Mouse (Mus musculus): Measurements from ENCODE around the gene Nadk. TPM values are rescaled to one million over a fixed set of nuclear protein-coding genes. Genes with fewer than 3 reads are reported as not detected.

Nadk gene
- polyA plus RNA-seq, 1 experiment from 2014 or later = 89.0 TPM

- no peak overlapping the region for H3K4me3 ChIP-seq
- WGBS = 97% methylated on average over 9 of the region's 9 CpGs
Observed at GRCm38 (mm10) chr4:155573876-155574275, 11.7 kb downstream of the Nadk start.

GRCm38 (mm10) chr4:155574931-155575330, 12.8 kb downstream of the Nadk start:
- Histone ChIP-seq H3K4me2 (replicated peaks) (no peak overlapping the region), H3K27ac (no peak overlapping the region), H3K27me3 (no peaks in the 10 kb centered on the region), H3K4me1 (no peaks in the 10 kb centered on the region), H3K4me3 (no peak overlapping the region), H3K9ac (no peak overlapping the region), H3K9me3 (replicated peaks) (no peaks in the 10 kb centered on the region), H3K36me3 (peaks cover 28% of the 10 kb centered on the region)
- WGBS = 95% methylated on average over 11 of the region's 11 CpGs
- no peak for ATAC-seq (ENCODE audit: low FRiP score)

More at GRCm38 (mm10) chr4:155573876-155574275, 11.7 kb downstream of the Nadk start:
- no peak for ATAC-seq (ENCODE audit: low FRiP score)
- H3K27me3 ChIP-seq = no peaks in the 10 kb centered on the region
- no peaks in the 10 kb centered on the region for H3K4me1 ChIP-seq
- H3K36me3 ChIP-seq = peaks cover 23% of the 10 kb centered on the region
- H3K9ac ChIP-seq = no peak overlapping the region
- H3K4me2 ChIP-seq (replicated peaks) = no peak overlapping the region
- no peak overlapping the region for H3K27ac ChIP-seq
- H3K9me3 ChIP-seq (replicated peaks) = no peaks in the 10 kb centered on the region

DNA sequence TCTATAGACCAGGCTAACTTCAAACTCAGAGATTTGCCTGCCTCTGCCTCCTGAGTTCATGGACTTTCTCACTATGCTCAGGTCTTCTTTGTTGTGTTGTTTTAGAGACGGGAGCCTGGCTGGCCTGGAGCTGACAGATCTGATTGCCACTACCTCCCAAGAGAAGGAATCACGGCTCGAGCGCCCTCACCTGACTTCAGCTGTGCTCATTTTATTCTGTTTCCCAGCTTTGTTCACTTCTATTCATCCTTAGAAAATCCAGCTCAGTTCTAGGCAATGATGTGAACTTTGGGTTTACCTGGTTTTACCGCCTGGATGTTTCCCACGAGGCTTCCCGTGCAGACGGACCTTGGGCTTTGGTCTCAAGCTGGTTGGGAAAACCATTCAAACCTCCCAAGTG, 13.3 kb downstream of the Nadk start:
- H3K36me3 ChIP-seq = peaks cover 28% of the 10 kb centered on the region
- H3K9ac ChIP-seq = no peak overlapping the region
- no peak overlapping the region for H3K27ac ChIP-seq
- no peak overlapping the region for H3K4me2 ChIP-seq (replicated peaks)
- no peak overlapping the region for H3K4me3 ChIP-seq
- no peaks in the 10 kb centered on the region for H3K27me3 ChIP-seq
- ATAC-seq (ENCODE audit: low FRiP score) = no peak
- WGBS = 88% methylated on average over 8 of the region's 8 CpGs
- H3K9me3 ChIP-seq (replicated peaks) = no peaks in the 10 kb centered on the region
- H3K4me1 ChIP-seq = no peaks in the 10 kb centered on the region

DNA sequence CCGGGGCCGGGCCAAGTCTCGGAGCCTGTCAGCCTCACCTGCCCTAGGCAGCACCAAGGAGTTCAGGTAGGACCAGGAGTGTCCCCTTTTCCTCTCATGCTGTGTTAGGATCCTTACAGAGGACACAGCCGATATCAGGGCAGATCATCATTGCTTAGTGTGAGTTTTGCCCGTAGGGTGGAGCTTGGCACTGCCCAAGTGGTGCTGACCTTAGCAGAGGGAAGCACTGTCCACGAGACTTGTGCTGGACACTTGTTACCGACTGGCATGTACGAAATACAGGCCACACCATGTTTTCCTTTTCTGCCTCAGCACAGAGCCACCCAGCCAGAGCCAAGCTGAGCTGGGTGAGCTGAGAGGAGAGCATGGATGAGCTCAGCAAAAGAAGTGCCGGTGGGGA, 15.0 kb downstream of the Nadk start:
- WGBS = 92% methylated on average over 9 of the region's 9 CpGs
- Histone ChIP-seq H3K4me3 (no peak overlapping the region), H3K9ac (no peak overlapping the region), H3K27ac (no peak overlapping the region), H3K9me3 (replicated peaks) (no peaks in the 10 kb centered on the region), H3K36me3 (peaks cover 32% of the 10 kb centered on the region), H3K27me3 (no peaks in the 10 kb centered on the region), H3K4me2 (replicated peaks) (no peak overlapping the region), H3K4me1 (no peaks in the 10 kb centered on the region)
- no peak for ATAC-seq (ENCODE audit: low FRiP score)

DNA sequence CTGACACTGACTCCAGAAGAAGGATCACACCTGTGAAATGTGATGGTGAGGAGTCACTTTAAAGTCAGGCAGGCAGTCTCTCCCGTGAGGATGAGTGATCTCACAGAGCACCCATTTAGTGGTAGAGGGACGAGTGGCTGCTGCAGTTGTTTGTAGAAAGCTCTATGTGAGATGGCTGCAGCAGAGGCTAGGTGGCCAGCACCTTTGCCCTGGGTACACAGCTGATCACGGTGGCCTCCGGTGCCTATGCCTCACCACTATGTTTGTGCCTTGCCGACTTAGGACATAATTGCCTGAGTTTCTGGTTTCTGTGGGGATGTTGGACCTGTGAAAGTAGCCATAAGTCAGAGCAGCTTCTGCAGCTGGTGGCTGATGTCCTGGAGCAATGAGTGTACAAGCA, 15.6 kb downstream of the Nadk start:
- H3K9ac ChIP-seq = no peak overlapping the region
- no peak overlapping the region for H3K4me2 ChIP-seq (replicated peaks)
- no peak for ATAC-seq (ENCODE audit: low FRiP score)
- peaks cover 38% of the 10 kb centered on the region for H3K36me3 ChIP-seq
- no peak overlapping the region for H3K27ac ChIP-seq
- H3K4me1 ChIP-seq = no peaks in the 10 kb centered on the region
- H3K27me3 ChIP-seq = no peaks in the 10 kb centered on the region
- H3K4me3 ChIP-seq = no peak overlapping the region
- no peaks in the 10 kb centered on the region for H3K9me3 ChIP-seq (replicated peaks)
- 90% methylated on average over 5 of the region's 5 CpGs for WGBS

GRCm38 (mm10) chr4:155578336-155579125, 16.4 kb downstream of the Nadk start:
- H3K4me2 ChIP-seq (replicated peaks) = no peak overlapping the region
- H3K4me1 ChIP-seq = no peaks in the 10 kb centered on the region
- H3K9ac ChIP-seq = no peak overlapping the region
- 90% methylated on average over 7 of the region's 7 CpGs for WGBS
- no peak overlapping the region for H3K4me3 ChIP-seq
- no peak overlapping the region for H3K27ac ChIP-seq
- peaks cover 44% of the 10 kb centered on the region for H3K36me3 ChIP-seq
- H3K27me3 ChIP-seq = no peaks in the 10 kb centered on the region
- ATAC-seq (ENCODE audit: low FRiP score) = no peak
- H3K9me3 ChIP-seq (replicated peaks) = no peaks in the 10 kb centered on the region

DNA sequence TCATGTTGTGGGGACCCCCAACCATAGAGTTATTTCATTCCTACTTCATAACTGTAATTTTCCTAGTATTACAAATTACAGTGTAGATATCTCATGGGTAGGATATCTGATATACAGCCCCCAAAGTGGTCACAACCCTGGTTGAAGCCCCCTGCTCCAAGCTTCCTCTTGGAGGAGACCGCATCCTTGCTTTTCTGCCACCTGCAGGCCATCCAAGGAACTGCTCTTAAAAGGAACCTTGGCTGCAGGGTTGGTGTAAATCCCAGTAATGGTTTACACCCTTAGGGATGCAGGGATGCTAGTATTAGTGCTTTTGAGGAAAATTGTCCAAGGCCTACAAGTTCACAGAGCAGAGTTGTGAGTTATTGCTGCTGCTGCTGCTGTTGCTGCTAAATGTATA, 18.2 kb downstream of the Nadk start:
- no peaks in the 10 kb centered on the region for H3K27me3 ChIP-seq
- H3K27ac ChIP-seq = no peak overlapping the region
- no peak overlapping the region for H3K9ac ChIP-seq
- H3K36me3 ChIP-seq = peaks cover 61% of the 10 kb centered on the region
- H3K4me3 ChIP-seq = no peak overlapping the region
- ATAC-seq (ENCODE audit: low FRiP score) = no peak
- WGBS = 38% methylated on average over 1 of the region's 1 CpGs
- no peak overlapping the region for H3K4me2 ChIP-seq (replicated peaks)
- H3K9me3 ChIP-seq (replicated peaks) = no peaks in the 10 kb centered on the region
- H3K4me1 ChIP-seq = no peaks in the 10 kb centered on the region

DNA sequence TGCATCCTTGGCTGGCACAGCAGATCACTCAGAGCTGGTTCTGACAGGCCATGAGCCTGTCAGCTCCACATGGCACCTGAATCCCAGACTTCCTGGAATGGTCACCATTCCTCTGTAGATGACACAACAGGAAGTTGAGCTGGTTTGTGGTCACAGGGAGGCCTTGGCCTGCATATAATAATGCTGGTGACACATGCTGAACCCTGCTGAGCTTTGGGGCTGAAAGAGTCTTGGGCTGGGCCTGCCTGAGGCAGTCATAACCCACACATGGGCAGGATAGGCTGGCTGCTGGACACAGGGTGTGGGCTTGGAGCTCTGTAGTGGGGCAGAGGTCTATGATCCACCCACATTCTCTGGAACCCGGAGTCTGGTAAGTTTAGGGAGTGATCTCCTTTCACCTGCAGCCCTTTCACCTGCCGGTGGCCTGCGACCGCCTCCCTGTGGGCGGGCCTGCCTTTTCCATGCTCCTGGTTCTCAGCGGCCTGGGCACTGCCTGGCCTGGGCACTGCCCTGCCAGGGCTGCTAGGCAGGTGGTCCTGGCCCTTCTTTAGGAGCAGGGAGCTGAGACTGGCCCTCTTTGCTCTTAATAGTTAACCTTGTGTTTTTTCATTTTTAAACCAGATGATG, 20.2 kb downstream of the Nadk start:
- no peak for ATAC-seq (ENCODE audit: low FRiP score)
- H3K36me3 ChIP-seq = peaks cover 72% of the 10 kb centered on the region
- H3K4me3 ChIP-seq = no peak overlapping the region
- WGBS = 96% methylated on average over 6 of the region's 6 CpGs
- no peak overlapping the region for H3K27ac ChIP-seq
- H3K4me1 ChIP-seq = no peaks in the 10 kb centered on the region
- H3K9me3 ChIP-seq (replicated peaks) = no peaks in the 10 kb centered on the region
- H3K9ac ChIP-seq = no peak overlapping the region
- no peak overlapping the region for H3K4me2 ChIP-seq (replicated peaks)
- no peaks in the 10 kb centered on the region for H3K27me3 ChIP-seq

DNA sequence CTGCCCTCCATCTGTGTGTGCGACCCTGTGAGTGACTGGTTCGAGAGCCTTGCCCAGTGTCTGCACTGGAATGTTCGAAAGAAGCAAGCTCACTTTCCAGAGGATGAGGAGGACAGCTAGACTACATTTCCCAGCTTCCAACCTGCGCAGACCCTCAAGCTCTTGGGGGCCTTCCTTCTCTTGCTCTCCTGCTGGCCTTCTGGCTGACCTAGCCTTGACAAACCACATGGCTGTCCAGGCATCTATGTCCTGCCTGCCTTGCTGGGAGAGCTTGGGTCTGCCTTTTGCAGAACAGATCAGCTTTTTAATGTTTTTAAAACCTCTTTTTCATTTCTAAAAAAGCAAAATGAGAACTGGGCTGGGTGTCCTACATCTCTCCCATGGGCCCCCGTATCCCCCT, 27.2 kb downstream of the Nadk start:
- Histone ChIP-seq H3K27ac (no peak overlapping the region), H3K9ac (no peak overlapping the region), H3K36me3 (peaks cover 66% of the 10 kb centered on the region), H3K27me3 (no peaks in the 10 kb centered on the region), H3K9me3 (replicated peaks) (no peaks in the 10 kb centered on the region), H3K4me1 (no peaks in the 10 kb centered on the region), H3K4me3 (no peak overlapping the region), H3K4me2 (replicated peaks) (no peak overlapping the region)
- 95% methylated on average over 5 of the region's 5 CpGs for WGBS
- ATAC-seq (ENCODE audit: low FRiP score) = no peak

DNA sequence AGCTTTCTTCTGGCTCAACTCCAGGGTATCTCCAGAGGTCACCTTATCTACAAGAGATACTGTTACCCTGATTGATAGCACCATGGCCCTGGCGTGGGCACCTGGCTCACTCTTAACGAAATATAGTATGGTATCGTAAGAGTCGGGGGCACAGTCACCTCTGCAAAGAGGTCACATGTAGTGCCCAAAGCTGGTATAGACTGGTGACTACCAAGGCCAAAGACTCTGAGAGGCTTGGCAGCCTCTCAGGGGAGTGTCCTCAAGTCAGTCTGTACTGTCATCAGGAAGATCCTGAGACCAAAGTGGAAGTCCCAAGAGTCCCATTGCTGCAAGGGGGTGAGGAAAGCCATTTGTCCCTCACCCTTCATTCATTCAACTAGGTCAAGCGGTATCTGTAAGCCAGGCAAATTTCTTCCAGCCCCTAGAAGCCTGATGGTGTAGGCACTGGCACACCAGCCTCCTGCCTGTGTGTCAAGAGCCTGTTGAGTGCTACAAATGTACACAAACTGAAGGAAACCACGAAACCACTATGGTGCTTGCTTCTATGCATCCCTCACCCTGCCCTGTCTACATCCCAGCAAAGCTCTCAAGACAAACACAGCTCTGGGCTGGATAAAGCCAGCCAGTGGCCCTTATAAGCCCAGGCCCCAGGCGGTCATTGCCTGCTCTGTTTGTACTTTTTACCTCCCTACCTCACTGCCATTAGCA, 29.0 kb downstream of the Nadk start:
- Histone ChIP-seq H3K27ac (no peak overlapping the region), H3K9me3 (replicated peaks) (no peaks in the 10 kb centered on the region), H3K36me3 (peaks cover 48% of the 10 kb centered on the region), H3K4me3 (no peak overlapping the region), H3K4me1 (no peaks in the 10 kb centered on the region), H3K4me2 (replicated peaks) (no peak overlapping the region), H3K9ac (no peak overlapping the region), H3K27me3 (no peaks in the 10 kb centered on the region)
- 90% methylated on average over 7 of the region's 7 CpGs for WGBS
- no peak for ATAC-seq (ENCODE audit: low FRiP score)

DNA sequence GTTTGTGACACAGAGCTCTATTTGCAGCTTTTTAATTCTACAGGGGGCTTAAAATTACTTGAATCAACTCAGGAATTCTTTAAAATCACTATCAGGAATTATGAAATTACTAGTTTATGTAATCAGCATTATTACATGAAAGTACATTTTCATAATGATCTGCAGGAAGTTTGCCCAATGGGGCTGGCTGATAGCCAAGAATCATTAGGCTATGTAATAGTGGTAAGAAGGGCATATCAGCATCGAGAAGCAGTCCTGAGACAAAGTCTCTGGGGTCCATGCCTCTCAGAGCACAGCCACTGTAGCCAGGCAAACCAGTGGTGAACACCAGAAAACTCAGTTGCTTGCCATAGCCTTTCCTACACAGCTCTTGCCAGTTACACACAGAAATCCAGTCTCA, 31.6 kb downstream of the Nadk start:
- Histone ChIP-seq H3K36me3 (peaks cover 23% of the 10 kb centered on the region), H3K9me3 (replicated peaks) (no peaks in the 10 kb centered on the region; the same call in 1 of the 2 replicates), H3K27ac (no peak overlapping the region), H3K4me3 (no peak overlapping the region), H3K9ac (no peak overlapping the region), H3K27me3 (no peaks in the 10 kb centered on the region), H3K4me2 (replicated peaks) (no peak overlapping the region), H3K4me1 (0 out of 2 replicates have a peak, but pooled peaks cover 2% of the 10 kb centered on the region)
- no peak for ATAC-seq (ENCODE audit: low FRiP score)
- WGBS = 67% methylated on average over 1 of the region's 1 CpGs

DNA sequence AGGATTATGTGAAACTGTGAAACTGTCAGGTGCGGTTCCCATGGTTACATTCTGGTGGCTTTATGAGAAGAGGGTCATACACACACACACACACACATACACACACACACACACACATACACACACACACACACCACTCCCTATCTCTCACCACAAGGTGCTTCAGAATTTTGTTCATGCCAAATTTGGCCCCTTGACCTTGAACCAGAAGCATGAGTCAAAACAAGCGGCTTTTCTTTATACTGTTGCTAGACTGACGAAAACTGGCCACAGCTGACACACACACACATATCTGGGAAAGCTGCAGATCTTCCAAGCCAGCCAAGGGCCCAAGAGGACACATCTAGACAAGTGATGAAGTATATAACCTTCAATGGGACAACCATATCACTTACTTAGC, 33.6 kb downstream of the Nadk start:
- H3K36me3 ChIP-seq = 0 out of 2 replicates have a peak, but pooled peaks cover 5% of the 10 kb centered on the region
- 82% methylated on average over 3 of the region's 3 CpGs for WGBS
- ATAC-seq (ENCODE audit: low FRiP score) = no peak

More for the DNA sequence above, 33.6 kb downstream of the Nadk start:
- Histone ChIP-seq H3K9ac (no peak overlapping the region), H3K4me2 (replicated peaks) (no peak overlapping the region), H3K4me1 (peaks cover 4% of the 10 kb centered on the region; the same call in 1 of the 2 replicates), H3K9me3 (replicated peaks) (no peaks in the 10 kb centered on the region; the same call in 1 of the 2 replicates), H3K4me3 (no peak overlapping the region), H3K27me3 (no peaks in the 10 kb centered on the region), H3K27ac (no peak overlapping the region)

Data from hindbrain, embryonic 12.5 days (tissue).